Comparison of ENCODE assay signal across 9 mouse cellular contexts in genomic region chr11:22584100-22584487, GRCm38 (mm10).
DNase-seq lines count a peak whose midpoint lies in the region; ATAC-seq lines count a peak whose summit lies in the region.
"Had no signal": no experiment of that assay in that cellular context is flagged by ENCODE, and none has a peak within 500 bp of the region (broad histone marks: within the 10 kb centered on the region; RNA-seq: fewer than 3 reads in every experiment).

No protein-coding gene starts in this region.

- H3K4me2 ChIP-seq in neural tube, embryonic 11.5 days (ENCODE audit: low read depth) = no peak overlapping the region; the same call in 1 of the 2 replicates
- H3K4me2 ChIP-seq in limb, embryonic 13.5 days (replicated peaks) = peak overlapping the region; percentile 52
- H3K4me2 ChIP-seq in stomach, embryonic 16.5 days (ENCODE audit: low read depth, low read length) = peak overlapping the region; percentile 37; the same call in 1 of the 2 replicates

- ATAC-seq in neural tube, embryonic 11.5 days (ENCODE audit: insufficient read depth, low FRiP score, low TSS enrichment) = peak; percentile 70
- peak; percentile 58; the same call in 1 of the 2 replicates for ATAC-seq in limb, embryonic 13.5 days (ENCODE audit: low FRiP score, low read depth)
- peak; percentile 4; the same call in 1 of the 2 replicates for ATAC-seq in stomach, embryonic 16.5 days (ENCODE audit: insufficient read depth, low FRiP score)
- ATAC-seq: inflammation-experienced regulatory T-cells, adult 6 months had no signal

- H3K9me3 ChIP-seq in neural tube, embryonic 11.5 days (ENCODE audit: control insufficient read depth, low read length) = no peaks in the 10 kb centered on the region
- H3K9me3 ChIP-seq in limb, embryonic 13.5 days = no peaks in the 10 kb centered on the region
- no peaks in the 10 kb centered on the region for H3K9me3 ChIP-seq in stomach, embryonic 16.5 days (replicated peaks; ENCODE audit: control insufficient read depth, low read length)

- WGBS in neural tube, embryonic 11.5 days = 27% methylated on average over 5 of the region's 5 CpGs
- WGBS in limb, embryonic 13.5 days = 38% methylated on average over 5 of the region's 5 CpGs
- 37% methylated on average over 5 of the region's 5 CpGs for WGBS in stomach, embryonic 16.5 days

- H3K27me3 ChIP-seq in neural tube, embryonic 11.5 days (ENCODE audit: control insufficient read depth, insufficient read depth, low read length) = no peaks in the 10 kb centered on the region
- no peaks in the 10 kb centered on the region for H3K27me3 ChIP-seq in limb, embryonic 13.5 days
- H3K27me3 ChIP-seq in stomach, embryonic 16.5 days (ENCODE audit: control insufficient read depth, insufficient read depth, low read length) = no peaks in the 10 kb centered on the region

- intact Hi-C loops in left cerebral cortex, postnatal 25 days (cut with DNase I) = no loop called here

- H3K36me3 ChIP-seq in neural tube, embryonic 11.5 days (ENCODE audit: control insufficient read depth, insufficient read depth, low read length) = no peaks in the 10 kb centered on the region
- no peaks in the 10 kb centered on the region for H3K36me3 ChIP-seq in limb, embryonic 13.5 days
- no peaks in the 10 kb centered on the region for H3K36me3 ChIP-seq in stomach, embryonic 16.5 days (ENCODE audit: control insufficient read depth, insufficient read depth, low read length)

- H3K27ac ChIP-seq in neural tube, embryonic 11.5 days (ENCODE audit: low read depth, low read length) = peak overlapping the region; percentile 42; the same call in 1 of the 2 replicates
- H3K27ac ChIP-seq in limb, embryonic 13.5 days = no peak overlapping the region
- peak overlapping the region; percentile 60 for H3K27ac ChIP-seq in stomach, embryonic 16.5 days (ENCODE audit: low read length)

- peak; percentile 29 for DNase-seq in embryo, embryonic 10 days (ENCODE audit: low spot score)
- DNase-seq in embryo, embryonic 9.5 days (ENCODE audit: extremely low spot score) = no peak
- DNase-seq in neural tube, embryonic 11.5 days (ENCODE audit: low spot score) = no peak
- DNase-seq in neural tube, embryonic 10.5 days (ENCODE audit: extremely low spot score, low spot score) = no peak
- no peak for DNase-seq in frontal cortex, postnatal 10 days (ENCODE audit: low spot score in 2 of 2)
- no peak for DNase-seq in left cerebral cortex, postnatal 25 days (ENCODE audit: low spot score in 2 of 2)

- H3K9ac ChIP-seq in neural tube, embryonic 11.5 days (ENCODE audit: low read length) = no peak overlapping the region
- no peak overlapping the region for H3K9ac ChIP-seq in limb, embryonic 13.5 days
- peak overlapping the region; percentile 20; the same call in 1 of the 2 replicates for H3K9ac ChIP-seq in stomach, embryonic 16.5 days (ENCODE audit: low read length)

- peaks cover 10% of the 10 kb centered on the region for H3K4me1 ChIP-seq in neural tube, embryonic 11.5 days (ENCODE audit: control insufficient read depth, insufficient read depth, low read length)
- H3K4me1 ChIP-seq in limb, embryonic 13.5 days = peaks cover 34% of the 10 kb centered on the region
- peaks cover 16% of the 10 kb centered on the region; the same call in 1 of the 2 replicates for H3K4me1 ChIP-seq in stomach, embryonic 16.5 days (ENCODE audit: control insufficient read depth, insufficient read depth, low read length)

- 0 out of 2 replicates have a peak overlapping the region, but pooled peaks have one; percentile 12 for H3K4me3 ChIP-seq in neural tube, embryonic 11.5 days (ENCODE audit: low read depth, low read length)
- no peak overlapping the region for H3K4me3 ChIP-seq in limb, embryonic 13.5 days
- no peak overlapping the region for H3K4me3 ChIP-seq in stomach, embryonic 16.5 days (replicated peaks; ENCODE audit: low read length)

Comparison
In these comparisons a context has a peak if more than half of its experiments do, and no peak if none do; other contexts are left out.
1. ATAC-seq: peak in every context shown above with its lines; median percentile 70 in neural tube, embryonic 11.5 days; 58 in limb, embryonic 13.5 days; 4 in stomach, embryonic 16.5 days.